Mouse (Mus musculus) E14TG2a.4 (cell line): ENCODE data around the gene Serpine1.

Experiments
- CTCF ChIP-seq: conservative IDR thresholded peaks from 2 replicates; pipeline ENCODE4 v1.5.1; 2014; ENCODE audit warnings: low read length
- NANOG ChIP-seq: IDR thresholded peaks from 2 replicates; pipeline ENCODE4 v1.6.1; 2014; ENCODE audit warnings: borderline replicate concordance, low read length, mixed read lengths
- POU5F1 ChIP-seq: IDR thresholded peaks from 2 replicates; pipeline ENCODE4 v1.6.1; 2014; ENCODE audit warnings: low read length, borderline replicate concordance

DNA sequence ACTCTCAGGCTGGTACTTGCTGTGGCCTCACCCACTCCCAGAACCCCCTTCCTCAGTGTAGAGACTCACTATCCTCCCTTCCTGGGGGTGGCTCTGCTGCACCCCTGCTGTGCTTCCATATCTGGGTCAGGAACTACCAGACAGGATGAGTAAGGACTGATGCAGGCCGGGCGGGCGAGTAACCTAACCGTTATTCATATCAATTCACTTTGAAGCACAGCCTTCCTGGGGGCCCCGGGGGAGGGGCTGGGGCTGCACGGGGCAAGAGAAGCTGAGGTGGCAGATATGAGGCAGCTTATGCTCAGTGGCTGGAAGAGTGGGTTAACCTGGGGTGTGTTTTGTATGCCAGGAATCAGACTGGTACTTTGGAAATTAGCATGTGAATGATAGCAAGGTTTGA lies 13.0 kb upstream of the Serpine1 start:
- TF ChIP-seq CTCF (no peak), NANOG (no peak), POU5F1 (no peak)
